Mouse (Mus musculus): ENCODE results near the gene D430041D05Rik.

DNA sequence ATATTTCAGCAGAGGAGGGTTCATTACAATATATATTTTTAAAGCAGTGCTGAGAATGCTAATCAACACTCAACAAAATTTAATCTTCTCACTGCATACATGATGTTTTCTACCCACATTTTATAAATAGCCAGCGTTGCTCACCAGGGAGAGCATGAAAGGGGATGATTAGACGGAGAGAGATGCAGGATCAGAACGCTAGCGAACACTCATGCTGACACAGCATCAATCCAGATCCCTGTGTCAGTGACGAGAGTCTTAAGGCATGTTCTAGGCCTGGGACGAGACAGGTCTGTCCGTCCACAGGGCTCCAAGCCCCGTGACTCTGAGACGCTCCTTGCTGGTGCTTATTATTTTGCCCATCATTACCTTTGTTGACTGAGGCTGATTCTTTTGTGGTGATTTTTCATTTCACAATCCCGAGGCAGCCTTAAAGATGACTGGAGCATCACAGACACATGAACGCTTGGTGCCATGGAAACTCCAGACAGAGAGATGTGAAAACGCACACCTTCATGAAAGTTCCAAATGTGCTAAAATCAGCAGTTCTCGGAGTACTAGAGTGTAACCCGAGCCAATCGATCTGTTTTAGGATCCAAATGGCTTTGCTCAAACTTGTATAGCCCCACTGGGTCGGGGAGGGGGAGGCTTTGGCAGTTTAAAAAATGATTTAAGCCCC, 83.6 kb downstream of the D430041D05Rik start:
- TF ChIP-seq CTCF (IDR thresholded peaks at IDR 0.05; ENCODE audit: extremely low read depth, insufficient read depth, low read length), result no peak
- TF ChIP-seq POLR2A (IDR thresholded peaks at IDR 0.05; ENCODE audit: extremely low read depth, insufficient read depth, low read length), result peak; percentile 35; the same call in 1 of the 2 replicates
